Mouse (Mus musculus) bone marrow macrophage, adult 2 months (primary cell): ENCODE measurements around the gene Chodl.

ENCODE experiments used
- CTCF ChIP-seq: IDR thresholded peaks from 2 replicates; pipeline ENCODE4 v1.5.1; 2012; ENCODE audit warnings: low read depth, mild to moderate bottlenecking, low read length, moderate library complexity
- POLR2A ChIP-seq: IDR thresholded peaks from 2 replicates; pipeline ENCODE4 v1.6.1; 2012; ENCODE audit warnings: mild to moderate bottlenecking, low read depth, low read length, borderline replicate concordance

- no peak for TF ChIP-seq CTCF
- TF ChIP-seq POLR2A: no peak
These were observed 26.7 kb downstream of the Chodl start for GRCm38 (mm10) chr16:78957434-78957833.
